Mouse (Mus musculus) mouse embryonic stem cell (cell line): ENCODE results near the gene Gm17657.

Experiments
- in situ Hi-C, 2 experiments: fragments of 300-500 bp; cut with MboI; formaldehyde crosslinking; loops; 1 replicate in 1 of 2; 3 replicates in 1 of 2; pipeline ENCODE4 v1.14.3; 2019 to 2020; ENCODE audit warnings: low sequenced_read_pairs in 2 of 2, low pct_unique_long_range_greater_than_20kb in 1 of 2, mixed read lengths in 1 of 2; ENCODE audit not compliant: unreplicated experiment in 1 of 2

Gene Gm17657

DNA sequence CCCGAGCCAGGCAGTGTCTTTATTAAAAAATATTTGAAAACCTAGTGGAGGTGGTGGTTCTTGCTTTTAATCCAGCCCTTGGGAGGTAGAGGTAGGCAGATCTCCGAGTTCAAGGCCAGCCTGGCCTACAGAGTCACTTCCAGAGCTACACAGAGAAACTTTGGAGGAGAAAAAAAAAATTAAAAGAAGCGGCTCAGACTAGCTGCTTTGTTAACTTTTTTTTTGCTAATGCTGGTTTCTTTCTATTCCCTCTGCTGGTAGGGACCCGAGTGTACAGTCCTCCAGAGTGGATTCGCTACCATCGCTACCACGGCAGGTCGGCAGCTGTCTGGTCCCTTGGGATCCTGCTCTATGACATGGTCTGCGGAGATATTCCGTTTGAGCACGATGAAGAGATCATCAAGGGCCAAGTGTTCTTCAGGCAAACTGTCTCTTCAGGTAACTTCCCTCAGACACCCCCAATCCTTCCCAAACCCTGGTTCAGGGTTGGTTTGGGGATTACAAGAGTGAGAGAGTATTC is 55.9 kb downstream of the Gm17657 start:
- in situ Hi-C loops = no loop called here

DNA sequence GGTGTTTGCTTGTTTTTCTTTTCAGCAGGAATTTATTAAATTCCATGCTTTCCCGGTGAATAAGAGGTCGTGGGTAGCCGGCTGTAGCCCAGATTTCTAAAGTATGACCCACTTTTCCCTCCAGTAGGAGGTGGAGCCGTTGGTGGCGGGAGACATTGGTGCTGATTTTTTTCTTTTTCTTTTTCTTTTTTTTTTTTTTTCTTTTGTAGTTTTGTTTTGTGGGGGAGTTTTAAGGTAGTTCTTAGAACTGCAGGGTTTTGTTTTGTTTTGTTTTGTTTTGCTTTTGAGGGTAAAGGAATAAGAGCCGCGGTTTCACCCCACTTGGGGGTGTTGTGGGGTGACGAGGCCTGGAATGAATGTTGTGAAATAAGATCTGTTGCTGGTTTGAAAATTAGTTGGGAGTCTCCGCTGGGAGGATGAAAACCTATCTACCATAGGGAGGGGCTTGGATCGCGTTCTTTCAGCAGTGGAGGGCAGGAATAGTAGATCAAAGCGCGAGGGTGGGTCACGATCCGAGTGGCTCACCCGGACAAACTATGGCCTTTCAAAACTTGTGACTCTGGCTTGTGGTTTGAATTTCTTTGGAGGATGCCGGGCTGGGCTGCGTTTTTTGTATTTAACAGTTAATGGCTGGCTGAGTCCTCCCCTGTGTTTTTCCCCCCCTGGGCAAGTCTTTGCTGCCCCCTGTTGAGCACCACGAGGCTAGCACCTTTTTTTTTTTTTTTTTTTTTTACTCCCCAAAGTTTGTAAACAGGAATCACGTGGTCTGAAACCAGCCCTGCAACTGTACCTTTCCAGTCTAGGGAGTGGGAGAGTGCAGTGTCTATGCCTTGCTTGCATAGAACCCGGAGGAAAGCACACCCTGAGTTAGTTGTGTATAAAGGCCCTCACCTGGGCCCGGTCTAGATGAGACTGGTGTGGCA is 56.9 kb downstream of the Gm17657 start:
- in situ Hi-C loops = no loop called here

DNA sequence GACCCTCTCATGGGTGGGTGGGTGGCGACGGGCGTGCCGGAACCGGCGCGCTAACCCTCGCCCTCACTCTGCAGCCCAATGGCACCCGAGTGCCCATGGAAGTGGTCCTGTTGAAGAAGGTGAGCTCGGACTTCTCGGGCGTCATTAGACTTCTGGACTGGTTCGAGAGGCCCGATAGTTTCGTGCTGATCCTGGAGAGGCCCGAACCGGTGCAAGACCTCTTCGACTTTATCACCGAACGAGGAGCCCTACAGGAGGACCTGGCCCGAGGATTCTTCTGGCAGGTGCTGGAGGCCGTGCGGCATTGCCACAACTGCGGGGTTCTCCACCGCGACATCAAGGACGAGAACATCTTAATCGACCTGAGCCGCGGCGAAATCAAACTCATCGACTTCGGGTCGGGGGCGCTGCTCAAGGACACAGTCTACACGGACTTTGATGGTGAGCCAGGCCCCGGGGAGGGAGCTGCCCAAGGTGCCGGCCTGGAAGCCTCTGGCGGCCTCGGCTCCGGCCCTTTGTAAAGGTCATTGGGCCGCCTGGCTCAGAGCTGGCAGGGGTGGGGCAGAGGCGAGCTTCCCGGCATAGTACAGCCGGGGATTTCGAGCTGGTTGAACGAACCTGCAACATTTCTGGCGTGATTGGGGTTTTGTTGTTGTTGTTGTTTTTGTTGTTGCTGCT is 57.7 kb downstream of the Gm17657 start:
- in situ Hi-C loops = no loop called here

DNA sequence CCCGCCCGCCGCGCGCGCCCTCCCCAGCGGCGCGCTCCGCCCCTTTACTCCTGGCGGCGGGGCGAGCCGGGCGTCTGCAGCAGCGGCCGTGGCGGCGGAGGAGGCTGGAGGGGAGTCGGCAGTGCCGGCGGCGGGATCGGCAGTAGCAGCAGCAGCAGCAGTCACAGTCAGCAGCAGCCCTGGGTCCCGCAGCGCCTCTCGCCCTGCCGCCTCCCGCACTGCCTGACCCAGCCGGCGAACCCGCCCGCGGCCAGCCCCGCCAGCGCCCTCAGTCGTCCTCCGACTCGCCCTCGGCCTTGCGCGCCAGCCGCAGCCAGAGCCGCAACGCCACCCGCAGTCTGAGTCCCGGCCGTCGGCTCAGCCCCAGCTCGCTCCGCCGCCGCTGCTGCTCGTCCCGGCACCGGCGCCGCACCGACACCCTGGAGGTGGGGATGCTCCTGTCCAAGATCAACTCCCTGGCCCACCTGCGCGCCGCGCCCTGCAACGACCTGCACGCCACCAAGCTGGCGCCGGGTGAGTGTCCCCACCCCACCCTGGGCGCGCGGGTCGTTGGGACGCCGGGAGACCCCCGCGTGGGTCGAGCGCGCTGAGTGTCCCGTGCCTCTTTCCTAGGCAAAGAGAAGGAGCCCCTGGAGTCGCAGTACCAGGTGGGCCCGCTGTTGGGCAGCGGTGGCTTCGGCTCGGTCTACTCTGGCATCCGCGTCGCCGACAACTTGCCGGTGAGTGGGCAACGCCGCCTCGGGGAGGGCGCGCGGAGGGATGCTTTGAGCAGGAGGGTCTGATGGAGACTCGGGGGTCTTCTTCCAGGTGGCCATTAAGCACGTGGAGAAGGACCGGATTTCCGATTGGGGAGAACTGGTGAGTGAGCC is 58.5 kb downstream of the Gm17657 start, which contains the start of gene Pim1:
Gene Pim1 (plus strand): TSS at position 41 of the 869 bp plus-strand sequence.
- in situ Hi-C loops = no loop called here

DNA sequence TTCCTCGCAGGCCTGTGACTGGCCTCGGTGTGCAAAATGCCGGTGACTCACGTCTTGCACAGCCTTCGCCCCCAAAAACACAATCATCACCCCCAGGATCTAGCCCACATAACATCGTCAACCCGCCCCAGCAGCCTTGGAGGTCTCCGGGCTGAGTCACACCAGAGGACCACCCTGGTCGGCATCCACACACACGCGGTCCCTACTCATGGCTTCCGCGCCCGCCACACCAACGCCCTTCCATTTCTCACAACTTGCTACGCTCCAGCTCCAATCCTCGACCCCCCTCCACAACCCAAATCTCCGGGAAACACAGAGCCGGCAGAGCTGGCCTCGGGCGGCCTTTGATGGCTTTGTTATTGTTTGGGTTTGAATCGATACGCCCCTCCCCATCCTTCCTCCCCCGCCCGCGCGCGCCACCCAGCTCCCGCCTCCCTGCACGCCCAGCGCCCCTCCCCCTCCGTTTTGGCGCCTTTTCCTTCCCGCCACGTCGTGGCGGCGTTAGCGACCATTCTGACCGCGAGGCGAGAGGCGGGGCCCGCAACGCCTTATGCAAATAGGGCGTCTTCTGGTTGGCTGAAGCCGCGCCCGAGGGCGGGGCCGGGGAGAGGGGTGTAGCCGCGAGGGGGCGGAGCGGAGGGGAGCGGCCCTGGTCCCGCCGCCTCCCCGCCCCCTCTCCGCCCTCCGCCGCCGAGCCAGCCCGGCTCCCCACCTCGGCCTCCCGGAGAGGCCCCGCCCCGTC is 59.3 kb downstream of the Gm17657 start:
- in situ Hi-C loops = loop anchor here in 1 of 2 experiments (5.0 kb wide), 1 partner anchor 93 kb away; no protein-coding TSS in a partner anchor

DNA sequence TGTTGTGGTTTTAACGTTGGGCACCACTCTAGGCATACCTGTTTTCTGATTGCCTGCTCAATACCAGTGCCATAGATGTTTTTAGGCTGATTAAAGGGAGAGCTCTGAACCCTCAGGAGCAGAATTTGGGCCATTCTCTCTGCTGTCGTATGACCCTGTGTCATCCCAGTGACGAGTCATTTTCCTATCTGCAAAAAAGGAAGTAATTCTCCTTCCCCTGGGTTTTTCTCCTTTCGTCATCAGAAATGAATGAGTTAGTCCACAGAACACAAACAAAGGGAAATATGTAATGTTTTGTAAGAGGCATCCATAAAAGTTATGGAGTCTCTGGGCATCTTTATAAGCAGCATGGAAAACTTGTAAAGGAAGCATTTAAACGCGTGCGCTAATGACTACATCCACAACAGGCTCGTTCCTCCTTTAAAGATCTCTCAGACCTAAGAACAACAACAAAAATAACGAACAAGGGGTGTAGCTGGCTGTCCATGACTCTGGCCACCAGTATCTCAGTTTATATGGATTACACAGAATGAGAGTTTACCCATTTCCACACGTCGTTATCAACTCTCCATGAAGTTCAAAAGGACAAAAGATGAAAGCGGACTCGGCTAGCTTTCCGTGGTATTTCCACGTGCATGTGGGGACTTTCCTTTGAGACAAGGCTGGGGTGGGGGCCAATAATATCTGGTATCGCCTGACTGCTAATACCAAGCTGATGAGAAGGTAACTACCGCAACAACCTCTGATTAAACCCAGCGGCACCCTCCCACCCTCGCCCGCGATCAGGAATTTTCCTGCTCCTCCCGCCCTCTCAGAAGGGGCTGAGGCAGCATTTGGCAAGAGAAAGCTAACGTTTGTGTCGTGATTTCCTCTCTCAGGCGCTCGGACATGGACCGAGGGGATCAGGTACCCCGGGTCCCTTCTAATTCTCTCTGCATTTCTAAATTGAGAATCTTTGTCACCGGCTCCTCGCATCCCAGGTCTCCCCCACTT is 60.2 kb downstream of the Gm17657 start:
- in situ Hi-C loops = loop anchor here in 1 of 2 experiments (5.0 kb wide), 1 partner anchor 92 kb away; no protein-coding TSS in a partner anchor

DNA sequence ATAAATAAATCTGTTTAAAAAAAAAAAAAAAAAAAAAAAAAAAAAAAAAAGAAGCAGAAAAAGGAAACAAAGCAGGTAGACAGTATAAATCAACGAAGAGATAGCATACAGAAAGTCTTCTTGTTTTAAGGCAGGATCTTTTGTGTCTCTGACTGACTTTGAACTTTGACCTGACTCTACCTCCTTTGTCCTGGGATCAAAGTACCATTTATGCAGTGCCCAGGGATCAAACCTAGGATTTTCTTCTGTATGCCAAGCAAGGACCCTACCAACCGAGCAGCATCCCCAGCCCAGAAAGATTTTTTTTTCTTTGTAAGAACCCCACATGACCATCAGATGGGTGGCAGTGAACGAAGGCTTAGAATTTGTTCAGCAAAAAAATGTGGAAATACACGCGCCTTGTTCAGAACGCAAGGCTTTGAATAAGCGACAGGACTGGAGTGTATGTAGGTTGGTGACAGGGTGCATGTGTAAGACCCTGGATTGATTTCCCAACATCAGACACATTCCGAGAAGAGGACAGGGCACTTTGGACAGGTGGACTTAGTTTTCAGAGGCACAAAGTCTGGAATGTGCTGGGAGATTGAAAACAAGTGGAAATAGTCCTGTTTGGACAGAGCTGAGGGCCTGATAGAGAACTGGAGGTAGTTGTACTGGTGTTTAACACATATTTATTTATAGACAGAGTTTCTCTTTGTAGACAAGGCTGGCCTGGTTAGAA is 61.0 kb downstream of the Gm17657 start:
- in situ Hi-C loops = loop anchor here in 1 of 2 experiments (5.0 kb wide), 1 partner anchor 91 kb away; no protein-coding TSS in a partner anchor

DNA sequence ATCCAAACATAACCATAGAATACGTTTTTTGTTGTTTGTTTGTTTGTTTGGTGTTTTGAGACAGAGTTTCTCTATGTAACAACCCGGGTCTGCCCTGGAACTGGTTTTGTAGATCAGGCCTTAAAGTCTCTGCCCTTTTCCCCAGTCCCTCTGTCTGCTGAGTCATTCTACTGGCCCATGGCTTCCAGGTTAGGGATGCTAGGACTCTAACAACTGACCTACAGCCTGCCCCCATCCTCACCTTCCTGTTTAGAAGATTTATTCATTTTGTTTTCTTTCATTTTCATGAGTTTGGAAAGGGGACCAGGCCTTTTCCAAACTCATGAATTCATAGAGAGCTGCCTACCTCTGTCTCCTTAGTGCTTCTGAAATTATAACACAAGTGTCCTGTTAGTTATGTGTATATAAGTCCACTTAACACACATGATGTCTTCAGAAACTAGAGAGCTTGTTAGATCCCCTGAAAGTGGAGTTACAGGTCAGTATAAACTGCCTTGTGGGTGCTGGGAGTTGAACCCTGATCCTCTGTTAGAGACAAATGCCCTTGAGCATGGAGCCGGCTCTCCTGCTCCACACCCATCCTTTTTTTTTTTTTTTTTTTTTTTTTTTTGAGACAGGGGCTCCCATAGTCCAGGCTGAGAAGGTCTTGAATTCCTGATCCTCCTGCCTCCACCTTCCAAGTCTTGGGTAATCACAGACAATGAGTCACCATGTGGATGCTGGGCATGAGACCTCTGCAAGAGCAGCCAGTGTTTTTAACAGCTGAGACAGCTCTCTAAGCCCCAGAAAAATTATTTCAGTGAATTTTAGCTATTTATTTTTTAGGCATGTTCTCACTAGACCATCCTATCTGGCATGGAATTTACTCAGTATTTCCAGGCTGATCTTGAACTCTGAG is 63.9 kb downstream of the Gm17657 start:
- in situ Hi-C loops = loop anchor here in 1 of 2 experiments (5.0 kb wide), 1 partner anchor 88 kb away; no protein-coding TSS in a partner anchor

DNA sequence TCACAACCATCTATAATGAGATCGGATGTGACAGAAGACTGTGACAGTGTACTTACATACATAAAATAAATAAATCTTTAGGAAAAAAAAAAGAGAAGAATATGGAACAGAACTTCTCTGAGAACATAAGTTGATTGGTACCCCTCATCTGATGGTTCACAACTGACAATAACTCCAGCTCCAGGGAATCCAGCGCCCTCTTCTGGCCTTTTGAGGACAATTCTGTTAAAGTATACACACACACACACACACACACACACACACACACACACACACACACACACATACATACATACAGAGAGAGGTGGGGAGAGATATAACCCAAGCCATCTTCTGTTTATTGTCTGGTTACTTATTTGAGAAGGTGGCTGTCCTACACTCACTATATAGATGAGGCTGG is 65.0 kb downstream of the Gm17657 start:
- in situ Hi-C loops = no loop called here

DNA sequence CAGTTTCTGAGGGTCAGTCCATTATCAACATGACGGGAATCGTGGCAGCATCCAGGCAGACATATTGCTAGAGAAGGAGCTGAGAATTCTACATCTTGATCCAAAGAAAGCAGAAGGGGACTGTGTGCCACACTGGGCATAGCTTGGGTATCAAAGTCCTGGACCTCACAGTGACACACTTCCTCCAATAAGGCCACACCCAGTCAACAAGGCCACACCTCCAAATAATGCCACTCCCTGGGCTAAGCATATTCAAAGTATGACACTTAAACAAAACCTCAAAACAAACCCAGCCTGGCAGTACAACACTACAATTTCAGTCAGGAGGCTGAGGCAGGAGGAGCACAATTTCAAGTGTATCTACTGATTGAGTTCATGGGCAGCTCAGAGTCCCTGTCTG is 66.2 kb downstream of the Gm17657 start:
- in situ Hi-C loops = no loop called here

DNA sequence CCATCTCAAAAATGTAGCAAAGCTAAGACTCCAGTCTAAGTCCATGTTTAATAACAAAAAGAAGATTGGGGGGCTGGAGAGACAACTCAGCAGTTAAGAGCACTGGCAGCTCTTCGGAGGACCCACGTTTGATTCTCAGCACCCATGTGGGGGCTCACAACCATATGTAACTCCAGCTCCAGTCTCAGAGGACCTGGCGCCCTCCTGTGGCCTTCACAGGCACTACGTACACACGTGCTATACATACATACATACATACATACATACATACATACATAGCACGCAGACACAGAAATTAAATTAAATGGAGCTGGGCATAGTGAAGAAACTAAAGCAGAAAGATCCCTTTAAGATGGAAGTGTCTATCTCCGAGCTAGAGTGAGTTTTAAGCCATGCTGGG is 66.8 kb downstream of the Gm17657 start:
- in situ Hi-C loops = no loop called here

DNA sequence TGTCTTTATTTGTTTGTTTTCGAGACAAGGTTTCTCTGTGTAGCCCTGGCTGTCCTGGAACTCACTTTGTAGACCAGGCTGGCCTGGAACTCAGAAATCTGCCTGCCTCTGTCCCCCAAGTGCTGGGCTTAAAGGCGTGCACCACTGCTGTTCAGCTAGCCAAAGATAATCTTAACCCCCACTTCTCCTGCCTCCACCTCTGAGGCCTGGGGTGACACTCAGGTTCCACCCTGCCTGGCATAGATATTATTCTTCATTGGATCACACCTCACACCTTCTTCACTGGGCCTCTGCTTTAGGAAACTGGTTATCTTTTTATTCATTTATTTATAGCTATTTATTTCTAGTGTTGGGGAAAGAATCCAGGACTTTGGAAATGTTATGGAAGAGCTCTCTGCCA is 69.2 kb downstream of the Gm17657 start:
- in situ Hi-C loops = no loop called here

DNA sequence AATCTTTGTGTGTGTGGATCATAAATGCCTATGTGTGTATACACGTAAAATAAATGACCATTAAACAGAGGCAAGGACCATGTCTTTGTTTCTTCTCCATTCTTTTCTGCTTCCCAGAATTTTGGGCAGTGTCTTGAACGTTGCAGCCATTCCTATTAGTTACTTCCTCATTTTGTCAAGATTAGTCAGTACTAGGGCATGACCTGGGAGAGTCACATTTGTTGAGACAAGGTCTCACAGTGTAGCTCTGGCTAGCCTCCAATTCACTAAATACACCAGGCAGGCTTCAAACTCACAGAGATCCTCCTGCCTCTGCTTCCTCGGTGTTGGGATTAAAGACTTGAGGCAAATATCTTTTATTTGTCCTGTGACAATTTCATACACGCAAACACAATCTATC is 71.2 kb downstream of the Gm17657 start:
- in situ Hi-C loops = no loop called here

DNA sequence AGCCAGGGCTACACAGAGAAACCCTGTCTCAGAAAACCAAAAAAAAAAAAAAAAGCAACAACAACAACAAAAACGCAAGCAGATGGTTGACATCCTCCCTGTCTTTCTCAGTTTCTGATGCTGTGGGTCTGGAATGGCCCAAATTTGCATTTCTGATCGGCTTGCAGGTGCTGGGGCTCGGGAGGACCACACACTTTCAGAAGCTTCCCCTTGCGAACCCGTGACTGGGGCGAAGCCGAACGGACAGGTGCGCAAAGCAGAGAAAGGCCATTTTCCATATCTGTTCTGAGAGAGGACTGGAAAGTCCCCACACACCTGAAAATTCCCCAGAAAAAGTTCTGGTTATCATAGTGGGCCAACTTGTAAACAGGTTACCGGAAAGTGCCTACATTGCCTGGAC is 72.1 kb downstream of the Gm17657 start:
- in situ Hi-C loops = no loop called here

DNA sequence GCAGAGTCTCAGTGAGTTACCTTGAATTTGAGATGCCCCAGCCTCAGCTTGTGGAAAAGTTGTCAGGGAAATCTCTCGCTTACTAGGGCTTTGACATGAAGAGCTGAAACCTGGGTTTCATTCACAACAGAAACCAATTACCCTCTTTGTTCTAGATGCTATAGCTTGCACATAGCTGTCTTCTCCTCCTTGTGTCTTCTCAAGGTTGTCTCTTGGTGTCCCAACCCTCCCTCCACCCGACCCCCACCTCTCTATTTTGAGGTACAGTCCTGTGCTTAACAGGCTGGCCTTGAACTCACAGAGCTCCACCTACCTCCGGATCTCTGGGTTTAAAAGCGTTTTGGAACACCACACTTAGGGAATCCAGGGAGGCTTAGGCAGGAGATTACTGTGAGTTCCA is 73.0 kb downstream of the Gm17657 start:
- in situ Hi-C loops = no loop called here
